Mouse (Mus musculus) adrenal gland, postnatal 4 days (tissue): ENCODE measurements at regions not wholly inside any gene's neighbourhood (a gene's known extent, or its start where the extent isn't known, plus 50 kb on each side); places are given as distances from the start of the nearest gene placed in this dataset.

Experiments used
- DNase-seq, 2 experiments: peaks; one replicate each; pipeline ENCODE4 v3.0.0; 2021 to 2022; ENCODE audit warnings: low spot score in 2 of 2, mixed read lengths in 2 of 2

DNA sequence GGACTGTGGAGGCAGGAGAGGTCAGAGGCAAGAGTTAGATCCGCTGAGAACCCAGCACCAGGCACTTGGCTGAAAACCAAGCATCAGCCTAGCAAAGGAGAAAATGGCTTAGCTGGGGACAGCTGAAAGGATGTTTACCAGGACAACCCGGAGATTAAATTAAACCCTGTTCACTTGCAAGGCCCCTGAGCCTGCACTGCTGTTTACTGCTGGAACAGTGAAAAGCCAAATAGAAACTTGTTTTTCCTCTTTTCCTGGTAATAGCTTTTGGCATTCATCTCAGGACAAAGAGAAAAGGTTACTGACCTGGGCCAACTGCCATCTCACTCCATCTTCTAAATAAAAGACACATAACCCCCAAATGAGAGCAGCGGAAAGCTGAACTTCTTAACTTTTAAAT, 531.3 kb downstream of the Insc start:
- DNase-seq: no peak

DNA sequence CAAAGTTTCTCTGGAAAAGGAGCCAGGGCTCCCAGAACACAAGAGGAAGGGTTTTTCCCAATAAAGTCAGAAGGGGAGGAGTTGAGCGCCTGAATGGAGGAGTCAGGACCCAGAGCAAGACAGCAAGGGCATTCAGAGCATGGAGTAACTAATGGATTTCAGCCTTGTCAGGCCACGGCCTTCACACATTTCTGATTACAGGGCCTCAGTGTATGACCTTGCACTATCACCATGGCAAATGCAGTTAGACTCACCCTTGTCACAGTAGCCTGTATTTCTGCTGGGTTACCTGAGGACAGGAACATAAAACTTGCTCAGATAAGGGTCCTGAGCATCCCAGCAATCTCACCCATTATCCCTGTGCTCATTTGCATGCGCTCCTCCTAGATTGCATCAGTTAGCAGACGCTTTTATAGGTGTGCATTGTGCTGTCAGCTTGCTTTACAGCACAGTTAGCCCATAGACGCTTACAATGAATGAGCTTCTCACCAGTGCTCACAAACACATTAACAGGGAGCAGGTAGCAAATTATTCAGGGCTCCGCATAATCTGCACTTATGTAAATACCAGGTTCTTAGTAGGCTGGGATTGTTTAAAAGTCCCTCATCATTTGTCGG, 547.4 kb downstream of the Insc start:
- DNase-seq: peak in 1 of 2 experiments; percentile 4

DNA sequence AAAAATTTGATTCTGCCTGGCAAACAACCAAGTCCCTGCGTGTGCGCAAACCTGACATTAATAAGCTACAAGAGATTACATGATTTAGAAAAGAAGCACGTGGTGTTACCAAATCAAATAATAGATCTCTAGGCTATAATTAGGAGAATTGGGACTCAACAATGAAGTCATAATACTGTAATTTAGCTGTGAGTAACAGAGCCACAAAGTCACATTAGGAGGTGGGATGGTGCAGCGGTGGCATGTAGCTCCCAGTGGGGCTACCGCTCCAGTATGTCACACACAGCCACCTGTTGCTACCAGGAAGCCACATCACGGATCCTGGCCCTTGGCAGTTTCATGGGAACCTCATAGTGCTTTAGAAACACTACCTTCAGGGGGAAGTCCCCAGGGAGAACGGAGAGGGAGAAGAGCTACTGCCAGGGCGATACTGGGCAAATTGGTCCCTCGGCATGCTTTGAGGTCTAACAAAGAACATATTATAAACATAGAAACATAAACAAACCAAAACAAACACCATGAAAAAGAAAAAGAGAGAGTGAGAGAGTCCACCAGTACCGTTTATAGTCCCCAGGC, 551.2 kb downstream of the Insc start:
- no peak for DNase-seq

DNA sequence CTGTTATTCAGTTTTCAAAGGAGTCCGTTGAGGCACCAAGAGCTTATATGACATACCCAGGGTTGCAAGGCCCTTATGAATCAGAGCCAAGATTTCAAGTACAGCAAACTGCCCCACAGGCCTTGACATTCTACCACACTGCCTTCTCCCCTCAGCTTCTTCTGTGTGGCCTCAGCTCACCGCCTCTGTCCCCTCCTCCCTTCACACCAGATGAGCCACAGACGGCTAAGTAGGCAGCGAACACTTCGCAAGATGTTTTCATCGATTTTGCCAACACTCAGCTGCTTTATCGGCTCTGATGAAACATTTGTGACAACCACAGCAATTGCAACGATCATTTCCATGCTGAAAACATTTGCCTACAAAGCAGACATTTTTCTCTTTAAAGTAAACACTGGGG, 556.7 kb downstream of the Insc start:
- no peak for DNase-seq

DNA sequence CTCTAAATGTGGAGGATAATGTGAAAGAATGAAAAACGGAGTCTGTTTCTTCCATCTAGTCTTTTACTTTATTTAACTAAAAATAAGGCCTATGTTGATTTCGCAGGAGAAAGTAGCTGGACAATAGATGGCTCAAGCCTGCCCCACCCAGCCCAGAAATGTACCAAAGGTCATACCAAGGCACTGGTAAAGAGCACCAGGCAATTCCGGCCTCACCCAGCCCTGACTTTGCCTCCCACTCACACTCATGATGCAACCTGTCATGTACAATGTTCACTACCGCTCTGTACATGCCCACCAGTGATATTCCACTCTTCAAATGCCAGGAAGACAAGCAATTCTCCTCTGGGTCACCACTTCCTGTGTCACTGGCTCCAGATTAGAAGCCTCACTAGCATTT, 564.9 kb downstream of the Insc start:
- DNase-seq: no peak

DNA sequence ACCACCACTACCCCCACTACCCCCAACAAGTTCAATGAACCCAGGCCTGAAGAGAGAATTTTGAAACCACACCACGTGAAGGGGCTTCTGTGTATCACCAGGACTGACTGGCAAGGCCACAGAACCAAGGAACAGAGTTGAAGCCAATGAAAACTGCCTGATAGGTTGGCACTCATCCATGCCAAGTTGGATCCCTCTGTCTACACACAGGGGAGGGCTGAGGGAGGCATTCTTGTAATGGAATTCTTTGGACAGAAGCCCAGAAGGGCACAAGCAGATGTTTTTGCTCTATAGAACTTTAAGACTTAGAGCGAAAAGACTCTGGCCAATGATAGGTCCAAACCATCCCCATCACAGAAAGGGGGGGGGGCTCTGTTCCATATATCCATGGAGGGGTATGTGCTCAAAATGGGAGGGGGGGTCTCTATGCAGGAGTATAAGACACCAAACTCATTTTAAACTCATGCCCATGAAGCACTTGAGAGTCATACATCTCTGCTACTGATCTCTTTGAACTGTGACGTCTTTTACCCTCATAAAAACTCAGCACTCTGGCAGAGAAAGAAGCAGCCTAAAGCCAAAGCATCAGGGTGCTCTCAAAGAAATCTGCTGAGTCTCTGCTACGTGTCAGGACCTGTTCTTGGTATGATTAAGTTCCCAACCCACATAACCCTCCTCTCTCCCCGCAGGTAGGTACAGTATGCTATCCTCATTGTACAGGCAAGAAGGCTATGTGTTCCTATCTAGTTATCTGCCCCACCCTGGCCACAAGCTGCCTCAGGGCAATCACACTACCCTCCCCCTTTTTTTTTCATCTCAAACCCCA, 567.1 kb downstream of the Insc start:
- peak in 1 of 2 experiments; percentile 8 for DNase-seq

DNA sequence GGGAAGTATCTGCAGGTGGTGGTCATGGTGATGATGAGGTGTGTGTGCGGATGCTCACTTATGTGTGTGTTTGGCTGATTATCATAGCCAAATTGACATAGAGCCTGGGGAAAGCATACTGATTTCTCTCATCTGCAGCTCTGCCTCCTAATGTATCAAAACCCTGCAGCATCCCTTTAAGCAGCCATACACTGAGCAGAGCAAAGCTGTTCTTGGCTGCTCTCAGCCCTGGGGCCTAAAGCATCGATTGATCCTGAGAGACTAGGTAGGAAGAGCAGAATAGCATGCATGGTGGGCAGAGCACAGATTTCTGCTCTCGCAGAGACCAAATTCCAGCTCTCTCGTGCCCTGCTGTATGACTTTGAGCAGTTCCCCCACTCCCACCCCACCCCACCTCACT, 576.0 kb downstream of the Insc start:
- DNase-seq: no peak

DNA sequence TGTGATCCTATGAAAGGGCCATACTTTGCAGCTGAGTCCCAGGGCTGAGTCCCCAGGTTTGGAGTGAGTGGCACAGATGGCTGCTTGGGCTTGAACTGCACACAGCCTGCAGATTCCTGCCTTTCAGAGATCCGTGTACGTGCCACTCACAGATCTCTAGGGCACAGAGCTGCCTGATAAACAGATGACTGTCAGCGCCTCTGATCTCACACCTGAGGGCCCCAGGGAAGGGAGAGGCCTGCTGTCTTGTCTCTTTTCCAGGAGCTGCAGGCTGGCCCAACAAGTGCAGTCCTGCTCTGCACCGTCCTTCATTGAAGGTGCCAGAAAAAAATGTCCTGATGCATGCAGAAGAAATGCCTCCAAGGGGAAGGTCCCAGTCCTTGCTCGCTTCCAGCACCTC, 579.5 kb downstream of the Insc start:
- no peak for DNase-seq

DNA sequence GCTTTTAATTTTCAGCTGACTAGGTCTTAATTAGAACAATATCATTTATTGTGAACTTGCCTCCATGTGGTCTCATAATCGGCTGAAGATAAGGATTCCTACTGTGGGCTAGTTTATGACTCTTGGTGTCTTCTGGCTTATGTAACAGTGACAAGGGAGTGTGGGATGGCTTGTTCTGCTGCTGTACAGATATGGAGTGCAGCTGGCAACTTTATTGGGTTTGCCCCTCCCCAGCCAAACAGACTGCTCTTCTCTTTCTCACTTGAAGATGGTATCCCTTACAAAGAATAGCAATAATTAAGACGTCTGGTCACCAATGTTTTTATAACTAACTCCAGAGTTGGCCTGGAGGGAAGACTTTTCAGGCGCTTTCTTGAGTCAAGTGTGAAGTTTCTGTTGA, 584.8 kb downstream of the Insc start:
- DNase-seq: no peak

DNA sequence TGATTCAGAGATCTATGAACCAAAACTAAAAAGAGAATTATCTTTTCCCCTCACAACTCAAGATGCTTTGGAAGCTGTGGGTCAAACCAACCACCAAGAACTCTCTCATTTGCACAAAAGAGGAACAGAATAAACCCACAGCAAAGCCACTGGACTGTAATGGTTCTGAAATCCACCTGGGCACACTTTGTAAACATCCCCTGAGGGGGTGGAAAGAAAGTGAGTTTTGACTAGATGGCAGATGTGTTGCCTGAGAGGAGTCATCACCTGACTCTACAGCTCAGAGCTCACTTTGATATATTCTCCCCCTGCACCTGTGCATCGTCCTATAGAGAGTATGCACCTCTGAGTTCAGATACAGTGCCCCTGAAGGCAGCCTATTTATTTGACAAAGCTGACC, 588.2 kb downstream of the Insc start:
- no peak for DNase-seq

DNA sequence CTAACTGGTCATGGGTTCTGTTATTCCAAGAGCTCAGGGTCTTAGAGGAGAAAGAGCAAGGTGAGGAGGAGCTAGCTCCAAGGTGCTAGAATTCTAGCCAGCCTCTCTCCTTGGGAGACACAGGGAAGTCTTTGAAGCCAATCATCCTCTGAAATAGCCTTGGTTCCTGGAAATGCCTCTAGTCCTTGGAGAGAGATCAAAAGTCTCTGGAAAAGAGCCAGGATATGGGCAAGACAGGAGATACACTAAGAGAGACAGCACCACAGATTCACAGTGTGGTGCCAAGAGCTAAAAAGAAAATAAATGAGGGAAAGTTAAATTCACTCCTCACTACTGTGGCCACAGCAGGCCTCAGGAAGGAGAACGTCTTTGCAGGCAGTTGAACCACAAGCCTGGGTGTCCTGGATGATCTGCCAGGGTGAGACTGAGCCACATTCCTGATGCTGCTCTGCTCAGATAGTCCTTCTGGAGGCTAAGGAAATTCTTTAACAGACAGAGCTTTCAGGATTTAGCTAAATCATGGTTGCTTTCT, 589.6 kb downstream of the Insc start:
- DNase-seq: peak in 1 of 2 experiments; percentile 4

DNA sequence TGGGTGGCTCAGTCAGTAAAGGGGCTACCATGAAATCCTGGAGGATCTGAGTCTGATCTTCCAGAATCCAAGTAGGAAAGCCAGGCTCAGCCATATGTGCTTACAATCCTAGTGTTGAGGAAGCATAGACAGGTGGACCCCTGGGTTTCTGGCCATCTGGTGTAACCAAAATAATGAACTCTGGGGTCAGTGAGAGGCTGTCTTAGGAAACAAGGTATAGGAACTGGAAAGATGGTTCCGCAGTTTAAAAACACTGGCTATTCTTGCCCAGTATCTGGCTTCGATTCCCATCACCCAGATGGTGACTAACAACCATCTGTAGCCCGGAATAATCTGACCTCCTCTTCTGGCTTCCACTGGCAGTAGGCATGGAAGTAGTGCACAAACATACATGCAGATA, 591.6 kb downstream of the Insc start:
- no peak for DNase-seq

DNA sequence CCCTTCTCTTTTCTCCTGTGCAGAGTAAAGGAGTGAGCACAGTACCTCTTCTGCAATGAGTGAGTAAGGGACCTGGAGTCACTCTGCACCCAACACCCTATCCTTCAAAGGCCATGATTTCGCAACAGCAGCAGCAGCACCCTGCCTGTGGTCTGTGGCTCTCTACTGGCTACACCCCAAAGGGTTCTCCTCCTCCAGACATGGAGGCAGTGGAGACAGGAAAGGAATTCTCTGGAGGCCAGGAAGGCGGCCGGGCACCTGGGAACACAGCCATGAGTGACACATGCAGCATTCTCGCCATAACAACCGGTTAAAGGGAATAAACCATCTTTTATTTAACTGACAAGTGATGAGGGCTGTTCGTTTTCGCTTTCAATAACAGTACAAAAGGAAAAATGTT, 596.7 kb downstream of the Insc start:
- no peak for DNase-seq

DNA sequence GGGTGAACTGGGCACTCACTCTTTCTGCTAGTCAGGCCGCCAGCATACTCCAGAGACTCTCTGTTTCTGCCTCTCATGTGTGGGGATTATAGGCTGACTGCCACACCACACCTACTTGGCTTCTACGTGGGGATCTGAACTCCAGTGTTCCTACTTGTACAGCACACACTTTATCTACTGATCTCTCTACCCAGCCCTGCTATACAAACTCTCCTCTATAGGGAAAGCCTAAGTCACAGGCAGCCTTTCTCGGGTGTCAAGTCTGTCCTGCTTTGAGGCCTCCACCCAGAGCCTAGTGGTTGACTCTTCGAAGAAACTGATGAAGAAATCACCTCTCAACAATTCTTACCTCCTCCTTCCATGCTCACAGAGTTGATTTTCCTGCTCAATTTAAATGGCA, 597.5 kb downstream of the Insc start:
- DNase-seq: no peak

DNA sequence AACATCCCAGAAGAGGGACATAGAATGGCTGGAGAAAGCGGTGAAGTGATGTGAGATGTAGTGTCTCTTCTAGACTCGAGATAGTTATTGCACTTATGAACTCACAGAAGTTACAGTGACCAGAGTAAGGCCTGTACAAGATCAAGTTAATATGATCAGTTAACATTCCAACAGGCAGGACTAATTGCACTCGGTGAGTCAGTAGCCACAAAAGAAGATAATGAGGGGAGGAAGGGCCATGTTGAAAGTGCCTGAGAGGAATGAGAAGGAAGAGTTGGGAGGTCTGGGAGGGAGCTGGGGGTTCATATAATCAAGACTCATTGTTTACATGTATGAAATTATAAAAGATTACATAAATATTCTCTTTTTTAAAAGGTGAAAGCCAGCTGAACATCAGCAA, 602.3 kb downstream of the Insc start:
- DNase-seq: no peak

DNA sequence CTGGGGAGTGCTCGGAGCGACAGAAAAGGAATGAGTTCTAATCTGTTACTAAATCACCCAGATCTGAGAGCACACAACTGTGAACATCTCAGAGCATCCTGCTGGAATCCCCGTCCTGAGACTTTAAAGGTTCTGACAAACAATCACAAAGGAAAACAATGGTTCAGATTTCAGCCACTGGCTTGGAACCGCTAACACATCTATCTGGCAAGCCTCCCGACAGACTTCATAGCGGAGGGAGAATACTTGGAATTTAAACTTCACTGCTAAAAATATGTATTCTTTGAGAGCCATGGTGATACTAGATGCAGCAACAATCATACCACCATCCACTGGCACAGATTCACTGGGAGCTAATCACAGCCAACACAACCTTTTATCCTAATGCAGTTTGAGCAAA, 615.2 kb downstream of the Insc start:
- DNase-seq: no peak

DNA sequence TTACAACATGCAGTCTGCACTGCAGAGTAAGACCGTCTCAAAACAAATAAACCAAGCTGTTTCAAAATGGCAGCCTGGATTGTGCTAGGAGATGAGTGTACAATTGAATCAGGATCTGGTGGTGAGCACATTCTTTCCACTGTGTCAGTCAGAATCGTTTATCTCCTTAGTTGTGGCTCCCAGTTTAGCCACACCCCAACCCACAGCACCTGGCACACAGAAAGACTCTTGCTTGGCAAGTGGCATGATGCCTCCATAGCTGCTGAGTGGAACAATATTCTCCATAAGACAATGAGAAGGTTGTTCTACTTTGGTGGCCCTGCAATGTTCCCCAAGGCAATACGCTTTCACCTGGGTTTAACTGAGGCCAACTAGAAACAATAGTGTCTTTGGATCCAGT, 616.6 kb downstream of the Insc start:
- DNase-seq: no peak

DNA sequence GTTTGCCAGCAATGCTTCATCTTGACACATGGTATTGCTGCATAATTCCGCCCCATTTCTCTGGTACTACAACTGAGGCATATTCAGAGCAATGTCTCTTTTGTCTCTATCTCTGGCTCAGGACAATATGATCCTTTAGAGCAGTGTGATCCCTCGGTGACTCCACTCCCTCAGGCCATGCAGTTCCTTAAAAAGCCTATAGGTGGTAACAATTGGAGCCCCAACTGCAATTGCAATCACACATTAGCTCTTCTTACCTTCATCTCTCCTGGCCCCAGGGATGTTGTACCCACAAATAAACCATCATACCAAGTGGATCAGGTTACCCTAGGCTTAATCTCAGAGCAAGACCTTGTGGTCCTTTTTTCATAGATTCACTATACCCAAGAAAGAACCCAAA, 618.6 kb downstream of the Insc start:
- no peak for DNase-seq

DNA sequence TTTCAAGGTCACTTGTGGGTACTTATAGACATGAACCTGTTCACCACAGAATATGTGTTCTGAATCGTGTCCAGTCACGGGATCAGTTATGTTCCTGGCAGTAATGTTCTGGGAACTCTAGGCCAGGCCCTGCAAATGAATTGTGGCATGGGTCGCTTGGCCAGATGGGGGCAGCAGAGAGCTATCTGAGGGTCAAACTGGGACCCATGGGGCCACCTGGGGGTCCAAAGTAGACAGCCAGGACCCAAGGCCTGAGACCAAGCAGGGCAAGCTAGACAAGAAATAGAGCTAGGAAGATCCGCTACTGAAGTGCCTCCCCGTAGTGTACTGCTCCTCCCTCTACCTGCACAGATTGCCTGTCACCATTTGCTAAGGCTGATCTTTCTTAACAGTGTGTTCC, 623.4 kb downstream of the Insc start:
- DNase-seq: peak; percentile 16 to 25

DNA sequence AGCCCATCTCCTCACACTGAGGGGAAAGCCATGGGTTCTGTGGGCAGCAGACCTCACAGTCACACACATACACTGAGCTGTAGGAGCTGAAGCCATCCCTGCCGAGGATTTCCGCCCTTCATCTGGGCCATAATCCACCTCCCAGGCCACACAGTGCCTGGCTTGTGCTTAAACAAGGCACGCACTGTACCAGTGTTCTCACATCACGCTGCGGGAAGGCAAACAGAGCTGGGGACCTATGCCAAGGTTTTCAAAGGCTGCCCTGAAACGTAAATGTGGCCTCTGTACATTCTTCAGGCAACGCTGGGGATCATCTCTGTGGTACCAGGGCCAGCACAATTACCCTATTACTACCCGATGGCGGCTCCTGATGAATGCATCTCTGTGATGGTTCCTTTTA, 627.6 kb downstream of the Insc start:
- DNase-seq: no peak

DNA sequence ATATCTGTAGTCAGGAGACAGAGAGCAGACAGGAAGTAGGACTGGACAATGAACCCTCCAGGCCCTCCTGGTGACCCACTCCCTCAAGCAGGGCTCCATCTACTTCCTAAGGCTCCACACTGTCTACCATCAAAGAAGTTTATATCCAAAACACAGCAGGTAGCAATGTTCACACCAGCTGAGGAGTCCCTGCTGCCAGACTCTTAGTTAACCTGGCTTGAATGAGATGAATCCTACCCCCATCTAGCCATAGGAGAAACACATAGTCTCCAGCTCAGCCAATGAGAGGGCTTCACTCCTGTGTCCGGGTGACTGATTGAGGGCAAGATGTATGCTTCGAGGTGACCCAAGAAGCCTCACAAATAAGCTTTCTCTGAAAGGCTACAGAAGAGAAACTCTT, 629.4 kb downstream of the Insc start:
- no peak for DNase-seq

DNA sequence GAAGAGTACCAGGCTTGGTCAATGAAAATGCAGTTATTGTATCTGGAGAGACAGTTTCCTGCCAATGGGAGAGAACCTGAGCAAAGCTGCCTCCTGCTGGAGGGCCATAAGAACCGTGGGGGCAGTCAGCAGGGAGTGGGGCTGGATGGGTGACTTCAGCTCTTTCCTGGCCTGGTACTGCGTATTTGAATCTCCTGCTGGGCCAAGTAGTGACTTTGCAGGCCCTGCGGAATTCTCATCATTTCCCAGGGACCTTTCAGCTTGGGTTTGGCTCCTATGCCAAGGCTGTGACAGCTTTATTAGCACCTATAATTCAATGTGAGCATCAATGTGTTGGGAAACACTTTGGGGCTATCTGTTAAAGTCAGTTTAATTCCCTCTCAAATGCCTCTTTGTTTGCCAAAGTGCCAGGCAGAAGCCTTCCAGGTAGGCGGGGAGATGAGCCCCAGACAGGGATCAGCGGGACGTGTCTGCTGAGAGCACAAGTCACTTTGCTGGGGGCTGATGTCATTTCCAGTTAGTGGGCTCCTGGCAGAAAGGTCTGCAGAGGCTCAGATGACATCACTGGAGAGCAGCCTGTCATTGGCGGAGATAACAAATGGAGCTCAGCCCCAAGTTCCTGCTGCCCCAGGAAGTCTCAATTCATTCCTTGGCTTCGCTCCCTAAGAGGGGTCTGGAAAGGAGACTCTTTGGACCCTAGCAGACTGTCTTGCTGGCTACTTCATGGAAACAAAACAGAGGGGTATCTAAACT, 630.5 kb downstream of the Insc start:
- DNase-seq: no peak
